Mouse (Mus musculus) intestine, postnatal 0 days (tissue): ENCODE results near the gene Arid5b. TPM values are rescaled to one million over a fixed set of nuclear protein-coding genes. Genes with fewer than 3 reads are reported as not detected.
A peak's percentile ranks its signal among the peaks of the same experiment; 100 is the strongest.

Experiments used
- ATAC-seq: fragments of 200-750 bp; cut with Nextera tagmentation; 2 replicates; pipeline ENCODE4 v1.8.0; 2017; ENCODE audit warnings: mild to moderate bottlenecking, moderate TSS enrichment, moderate library complexity
- H3K27ac ChIP-seq: fragments of 300-500 bp; sonication (generic); 2 replicates; pipeline ENCODE4 v1.5.1; 2014; ENCODE audit warnings: mild to moderate bottlenecking, low read depth, low read length, moderate library complexity
- H3K27me3 ChIP-seq: fragments of 300-500 bp; sonication (generic); replicated peaks from 2 replicates; pipeline ENCODE4 v1.6.1; 2014; ENCODE audit warnings: low read length, mixed read lengths; ENCODE audit not compliant: control insufficient read depth, insufficient read depth
- H3K36me3 ChIP-seq: fragments of 300-500 bp; sonication (generic); 2 replicates; pipeline ENCODE4 v1.6.1; 2014; ENCODE audit warnings: mild to moderate bottlenecking, moderate library complexity; ENCODE audit not compliant: control insufficient read depth, insufficient read depth
- H3K4me1 ChIP-seq: fragments of 300-500 bp; sonication (generic); replicated peaks from 2 replicates; pipeline ENCODE4 v1.6.1; 2014; ENCODE audit warnings: antibody characterized with exemption, low read length, mixed read lengths; ENCODE audit not compliant: control insufficient read depth, insufficient read depth
- H3K4me2 ChIP-seq: fragments of 300-500 bp; sonication (generic); replicated peaks from 2 replicates; pipeline ENCODE4 v1.6.1; 2014; ENCODE audit warnings: low read depth, mild to moderate bottlenecking, moderate library complexity
- H3K4me3 ChIP-seq: fragments of 300-500 bp; sonication (generic); 2 replicates; pipeline ENCODE4 v1.5.1; 2014; ENCODE audit warnings: low read depth, low read length
- H3K9ac ChIP-seq: fragments of 300-500 bp; sonication (generic); 2 replicates; pipeline ENCODE4 v1.6.1; 2014; ENCODE audit warnings: mild to moderate bottlenecking, low read depth, low read length
- H3K9me3 ChIP-seq: fragments of 300-500 bp; sonication (generic); 2 replicates; pipeline ENCODE4 v1.6.1; 2016; ENCODE audit warnings: mixed run types; ENCODE audit not compliant: control insufficient read depth
- CTCF ChIP-seq: sonication (generic); IDR thresholded peaks from 2 replicates; pipeline ENCODE4 v1.5.1; 2016; ENCODE audit warnings: low read depth, mild to moderate bottlenecking, control low read depth, antibody characterized with exemption, moderate library complexity
- WGBS: fragments of 180-500 bp; shearing (Covaris S2); extraction: QIAGEN DNeasy Blood & Tissue Kit; methylation state at CpG from one replicate; pipeline ENCODE4 v1.1.7; 2014; 5-methylcytosine and 5-hydroxymethylcytosine counted together
- polyA plus RNA-seq: library from polyadenylated mRNA; unstranded; fragments of >200 nt; fragmentation: Nextera tagmentation; extraction: Ambion mirVana; gene quantifications from 2 replicates; pipeline ENCODE4 v1.2.1, GENCODE M21; 2015

The Arid5b gene
- polyA plus RNA-seq, 1 experiment from 2014 or later, result 15.1 TPM

GRCm38 (mm10) chr10:68263296-68263968 is 15.1 kb downstream of the Arid5b start:
- Histone ChIP-seq H3K27me3 (no peaks in the 10 kb centered on the region), H3K4me3 (no peak overlapping the region), H3K9me3 (no peaks in the 10 kb centered on the region), H3K27ac (no peak overlapping the region), H3K4me1 (no peaks in the 10 kb centered on the region), H3K9ac (no peak overlapping the region), H3K36me3 (0 out of 2 replicates have a peak, but pooled peaks cover 8% of the 10 kb centered on the region), H3K4me2 (no peak overlapping the region)
- TF ChIP-seq CTCF, result no peak
- peak; percentile 35 for ATAC-seq
- 53% methylated on average over 9 of the region's 9 CpGs for WGBS

DNA sequence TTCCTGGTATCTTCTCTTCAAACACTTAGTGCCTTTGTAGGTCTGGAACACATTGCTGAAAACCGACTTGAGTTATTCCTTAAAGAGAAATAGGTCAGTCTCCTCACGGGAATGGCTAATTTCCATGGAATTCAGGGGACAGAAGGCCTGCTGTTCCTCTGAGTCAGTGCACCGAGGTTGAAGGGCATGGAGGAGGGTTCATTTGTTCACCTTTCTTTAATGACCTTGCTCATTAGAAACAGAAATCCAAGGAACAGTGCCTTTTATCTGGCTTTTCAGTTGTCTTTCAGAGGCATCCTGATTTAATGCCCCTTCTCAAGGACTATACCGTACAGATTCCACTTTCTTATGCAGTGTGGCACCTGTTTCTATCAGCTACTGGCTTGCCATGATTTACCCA is 18.9 kb downstream of the Arid5b start:
- no peaks in the 10 kb centered on the region for H3K4me1 ChIP-seq
- 0 out of 2 replicates have a peak, but pooled peaks cover 4% of the 10 kb centered on the region for H3K36me3 ChIP-seq
- H3K4me3 ChIP-seq, result no peak overlapping the region
- WGBS, result 62% methylated on average over 4 of the region's 4 CpGs
- H3K4me2 ChIP-seq, result no peak overlapping the region
- H3K27ac ChIP-seq, result no peak overlapping the region
- no peaks in the 10 kb centered on the region for H3K9me3 ChIP-seq
- no peaks in the 10 kb centered on the region for H3K27me3 ChIP-seq
- H3K9ac ChIP-seq, result no peak overlapping the region
- TF ChIP-seq CTCF, result no peak
- ATAC-seq, result no peak

GRCm38 (mm10) chr10:68257358-68258056 is 21.0 kb downstream of the Arid5b start:
- Histone ChIP-seq H3K27me3 (no peaks in the 10 kb centered on the region), H3K27ac (no peak overlapping the region), H3K9me3 (no peaks in the 10 kb centered on the region), H3K4me2 (no peak overlapping the region), H3K9ac (no peak overlapping the region), H3K4me1 (0 out of 2 replicates have a peak, but pooled peaks cover 6% of the 10 kb centered on the region), H3K36me3 (peaks cover 10% of the 10 kb centered on the region; the same call in 1 of the 2 replicates), H3K4me3 (no peak overlapping the region)
- TF ChIP-seq CTCF, result no peak
- ATAC-seq, result no peak
- WGBS, result 83% methylated on average over 10 of the region's 10 CpGs

DNA sequence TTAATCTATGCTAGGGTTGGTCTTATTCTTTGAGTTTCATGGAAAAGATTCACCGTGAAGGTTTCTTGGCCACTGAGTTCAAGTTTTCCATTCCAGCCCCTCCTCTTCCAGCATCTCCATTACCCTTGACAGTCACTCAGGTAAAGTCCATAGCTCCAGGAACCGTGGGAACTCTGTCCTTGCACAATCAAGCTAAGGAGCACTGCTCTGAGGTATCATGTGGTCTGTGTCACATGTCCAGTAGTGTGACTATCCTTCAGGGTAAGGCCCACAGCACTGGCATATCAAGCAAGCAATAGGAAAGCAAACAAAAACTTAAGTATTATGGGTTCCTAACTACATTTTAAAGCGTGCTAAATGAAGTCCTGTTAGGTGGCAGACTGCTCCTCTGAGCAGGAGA is 22.4 kb downstream of the Arid5b start:
- no peak for TF ChIP-seq CTCF
- H3K9me3 ChIP-seq, result no peaks in the 10 kb centered on the region
- H3K9ac ChIP-seq, result no peak overlapping the region
- ATAC-seq, result peak; percentile 85
- 0 out of 2 replicates have a peak, but pooled peaks cover 6% of the 10 kb centered on the region for H3K4me1 ChIP-seq
- H3K36me3 ChIP-seq, result peaks cover 10% of the 10 kb centered on the region; the same call in 1 of the 2 replicates
- WGBS, result 57% methylated on average over 3 of the region's 3 CpGs
- no peak overlapping the region for H3K4me3 ChIP-seq
- no peak overlapping the region for H3K27ac ChIP-seq
- H3K27me3 ChIP-seq, result no peaks in the 10 kb centered on the region
- no peak overlapping the region for H3K4me2 ChIP-seq

DNA sequence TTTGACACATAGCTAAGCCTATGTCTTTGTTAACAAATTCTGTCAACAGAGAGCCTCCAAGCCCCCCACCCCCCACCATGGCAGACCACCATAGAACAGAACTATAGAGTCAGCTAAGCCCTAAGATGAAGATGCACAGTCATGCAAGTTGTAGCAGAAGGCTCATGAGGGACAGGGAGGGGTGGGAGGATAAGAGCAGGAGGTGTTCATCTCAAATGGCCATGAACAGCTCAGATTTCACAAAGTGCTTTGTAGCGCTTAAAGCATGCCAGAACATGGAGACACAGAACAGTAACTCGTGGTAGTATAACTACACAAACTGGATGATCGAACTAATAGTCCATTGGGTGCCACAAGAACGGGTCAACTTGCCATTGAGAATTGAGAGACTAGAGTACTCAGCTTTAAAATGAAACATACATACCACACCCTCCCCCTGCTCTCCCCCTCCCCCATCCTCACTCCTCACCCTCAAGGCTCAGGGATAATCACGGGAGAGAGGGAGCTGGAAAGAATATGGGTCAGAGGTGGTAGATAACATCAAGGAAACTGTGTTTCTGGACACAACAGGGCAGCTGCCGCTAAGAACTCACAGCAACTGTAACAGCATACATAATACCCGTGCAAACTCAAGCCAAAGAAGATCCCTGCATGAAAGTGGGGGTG is 25.0 kb downstream of the Arid5b start:
- no peak for ATAC-seq
- no peak for TF ChIP-seq CTCF
- WGBS, result 63% methylated on average over 7 of the region's 7 CpGs

DNA sequence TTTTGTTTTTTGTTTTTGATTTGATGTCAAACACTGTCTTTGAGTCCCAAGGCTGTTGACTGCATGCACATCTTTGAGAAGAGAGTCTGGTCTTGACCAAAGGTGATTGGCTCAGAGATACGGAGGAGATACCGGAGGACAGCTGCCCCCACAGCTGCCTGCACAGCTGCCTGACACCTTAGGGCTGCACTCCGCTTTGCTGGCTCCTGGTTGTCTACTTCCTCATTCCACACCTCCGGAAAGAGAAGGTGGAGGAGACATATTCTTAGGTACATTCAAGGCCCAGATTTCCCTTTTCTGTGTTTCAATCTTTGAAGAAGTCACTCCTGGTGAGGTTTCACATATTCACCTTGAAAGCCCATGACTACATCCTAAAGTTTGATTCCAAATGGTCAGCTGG is 25.9 kb downstream of the Arid5b start:
- H3K27ac ChIP-seq, result no peak overlapping the region
- 53% methylated on average over 4 of the region's 4 CpGs for WGBS
- no peaks in the 10 kb centered on the region for H3K9me3 ChIP-seq

More for the DNA sequence above, 25.0 kb downstream of the Arid5b start:
- 0 out of 2 replicates have a peak, but pooled peaks cover 6% of the 10 kb centered on the region for H3K4me1 ChIP-seq
- H3K4me2 ChIP-seq, result no peak overlapping the region
- no peak overlapping the region for H3K4me3 ChIP-seq
- no peaks in the 10 kb centered on the region for H3K9me3 ChIP-seq
- no peak overlapping the region for H3K27ac ChIP-seq
- H3K27me3 ChIP-seq, result no peaks in the 10 kb centered on the region
- H3K36me3 ChIP-seq, result peaks cover 6% of the 10 kb centered on the region; the same call in 1 of the 2 replicates
- H3K9ac ChIP-seq, result no peak overlapping the region

More for the DNA sequence above, 25.9 kb downstream of the Arid5b start:
- Histone ChIP-seq H3K4me3 (no peak overlapping the region), H3K4me2 (no peak overlapping the region), H3K9ac (no peak overlapping the region), H3K4me1 (0 out of 2 replicates have a peak, but pooled peaks cover 8% of the 10 kb centered on the region), H3K27me3 (no peaks in the 10 kb centered on the region), H3K36me3 (peaks cover 6% of the 10 kb centered on the region; the same call in 1 of the 2 replicates)
- no peak for TF ChIP-seq CTCF
- ATAC-seq, result no peak
